Mouse (Mus musculus) small intestine, adult 2 months (tissue): ENCODE measurements at regions not wholly inside any gene's neighbourhood (a gene's known extent, or its start where the extent isn't known, plus 50 kb on each side); places are given as distances from the start of the nearest gene placed in this dataset.

Source experiments
- CTCF ChIP-seq: fragments of 200-500 bp; IDR thresholded peaks from 2 replicates; pipeline ENCODE4 v1.5.1; 2012; ENCODE audit warnings: low read depth, mild to moderate bottlenecking, control low read depth, inconsistent platforms, low read length, moderate library complexity, mixed read lengths; ENCODE audit not compliant: insufficient replicate concordance, insufficient read length; ENCODE audit errors: extremely low read depth
- POLR2A ChIP-seq: fragments of 200-500 bp; IDR thresholded peaks from 2 replicates; pipeline ENCODE4 v1.6.1; 2012; ENCODE audit warnings: low read depth, mild to moderate bottlenecking, control low read depth, inconsistent platforms, low read length, moderate library complexity

- TF ChIP-seq CTCF (no peak), POLR2A (no peak)
These were observed 198.9 kb downstream of the Foxo1 start for GRCm38 (mm10) chr3:52466984-52467565.
